Mouse (Mus musculus) right cerebral cortex, postnatal 25 days (tissue): Measurements from ENCODE around the gene Sh3bgrl2.
A peak's percentile ranks its signal among the peaks of the same experiment; 100 is the strongest.
"Not testable (repeated sequence)": the region's sequence is repeated elsewhere in the genome, so short reads cannot be mapped to it uniquely, and the experiment has no call there.

Source experiments
- DNase-seq: peaks from one replicate; pipeline ENCODE4 v3.0.0; 2022

Gene Sh3bgrl2

GRCm38 (mm10) chr9:83547830-83548689 lies at the start of gene Sh3bgrl2:
Gene Sh3bgrl2, plus strand, starts transcription at chr9:83548327.
- peak; percentile 88 for DNase-seq

GRCm38 (mm10) chr9:83519081-83519480 lies 29.0 kb upstream of the Sh3bgrl2 start:
- DNase-seq: not testable (repeated sequence)

- DNase-seq: no peak
Observed at GRCm38 (mm10) chr9:83519510-83520155, 28.5 kb upstream of the Sh3bgrl2 start.

GRCm38 (mm10) chr9:83527341-83528060 lies 20.6 kb upstream of the Sh3bgrl2 start:
- no peak for DNase-seq

- no peak for DNase-seq
Observed at GRCm38 (mm10) chr9:83533044-83533769, 14.9 kb upstream of the Sh3bgrl2 start.

- no peak for DNase-seq
Observed at GRCm38 (mm10) chr9:83536959-83537358, 11.2 kb upstream of the Sh3bgrl2 start.

- no peak for DNase-seq
Observed at GRCm38 (mm10) chr9:83537510-83537909, 10.6 kb upstream of the Sh3bgrl2 start.

- no peak for DNase-seq
Observed at GRCm38 (mm10) chr9:83537921-83538536, 10.1 kb upstream of the Sh3bgrl2 start.

GRCm38 (mm10) chr9:83539809-83540491 lies 8.2 kb upstream of the Sh3bgrl2 start:
- no peak for DNase-seq

GRCm38 (mm10) chr9:83540492-83540857 lies 7.7 kb upstream of the Sh3bgrl2 start:
- no peak for DNase-seq

GRCm38 (mm10) chr9:83540975-83541374 lies 7.2 kb upstream of the Sh3bgrl2 start:
- no peak for DNase-seq

GRCm38 (mm10) chr9:83545240-83545639 lies 2.9 kb upstream of the Sh3bgrl2 start:
- DNase-seq: no peak

GRCm38 (mm10) chr9:83546316-83546715 lies 1.8 kb upstream of the Sh3bgrl2 start:
- no peak for DNase-seq

- DNase-seq: no peak
Observed at GRCm38 (mm10) chr9:83547229-83547628, 898 bp upstream of the Sh3bgrl2 start.

- no peak for DNase-seq
Observed at GRCm38 (mm10) chr9:83549866-83550265, 1.7 kb downstream of the Sh3bgrl2 start.

GRCm38 (mm10) chr9:83551116-83551515 lies 3.0 kb downstream of the Sh3bgrl2 start:
- no peak for DNase-seq

- DNase-seq: no peak
Observed at GRCm38 (mm10) chr9:83551632-83552031, 3.5 kb downstream of the Sh3bgrl2 start.

- no peak for DNase-seq
Observed at GRCm38 (mm10) chr9:83555580-83555979, 7.5 kb downstream of the Sh3bgrl2 start.

- no peak for DNase-seq
Observed at GRCm38 (mm10) chr9:83556236-83556635, 8.1 kb downstream of the Sh3bgrl2 start.

- DNase-seq: no peak
Observed at GRCm38 (mm10) chr9:83556780-83557771, 8.9 kb downstream of the Sh3bgrl2 start.
